Mouse (Mus musculus) midbrain, embryonic 16.5 days (tissue): ENCODE measurements at regions not wholly inside any gene's neighbourhood (a gene's known extent, or its start where the extent isn't known, plus 50 kb on each side); places are given as distances from the start of the nearest gene placed in this dataset.

ENCODE experiments used
- ATAC-seq: fragments of 200-750 bp; cut with Nextera tagmentation; 2 replicates; pipeline ENCODE4 v1.8.0; 2017; ENCODE audit warnings: moderate TSS enrichment
- H3K27ac ChIP-seq: fragments of 300-500 bp; sonication (generic); 2 replicates; pipeline ENCODE4 v1.5.1; 2014; ENCODE audit warnings: mild to moderate bottlenecking, low read length, mixed read lengths
- H3K27me3 ChIP-seq: fragments of 300-500 bp; sonication (generic); 2 replicates; pipeline ENCODE4 v1.6.1; 2014; ENCODE audit warnings: low read depth, low read length, mixed read lengths; ENCODE audit not compliant: control insufficient read depth, insufficient read depth
- H3K36me3 ChIP-seq: fragments of 300-500 bp; sonication (generic); 2 replicates; pipeline ENCODE4 v1.6.1; 2014; ENCODE audit warnings: mild to moderate bottlenecking, low read length, moderate library complexity, mixed read lengths; ENCODE audit not compliant: control insufficient read depth, insufficient read depth
- H3K4me1 ChIP-seq: fragments of 300-500 bp; sonication (generic); 2 replicates; pipeline ENCODE4 v1.6.1; 2014; ENCODE audit warnings: mild to moderate bottlenecking, low read length, mixed read lengths; ENCODE audit not compliant: control insufficient read depth, insufficient read depth
- H3K4me2 ChIP-seq: fragments of 300-500 bp; sonication (generic); 2 replicates; pipeline ENCODE4 v1.6.1; 2014; ENCODE audit warnings: mild to moderate bottlenecking, low read length, mixed read lengths
- H3K4me3 ChIP-seq: fragments of 300-500 bp; sonication (generic); 2 replicates; pipeline ENCODE4 v1.5.1; 2014; ENCODE audit warnings: low read depth, mild to moderate bottlenecking, low read length, moderate library complexity, mixed read lengths
- H3K9ac ChIP-seq: fragments of 300-500 bp; sonication (generic); 2 replicates; pipeline ENCODE4 v1.6.1; 2014; ENCODE audit warnings: low read depth, low read length, mixed read lengths
- H3K9me3 ChIP-seq: fragments of 300-500 bp; sonication (generic); replicated peaks from 2 replicates; pipeline ENCODE4 v1.6.1; 2014; ENCODE audit warnings: mild to moderate bottlenecking, low read length, mixed read lengths; ENCODE audit not compliant: control insufficient read depth, poor library complexity, severe bottlenecking
- WGBS: fragments of 180-500 bp; shearing (Covaris S2); extraction: QIAGEN DNeasy Blood & Tissue Kit; methylation state at CpG from one replicate; pipeline ENCODE4 v1.1.7; 2014; 5-methylcytosine and 5-hydroxymethylcytosine counted together

- Histone ChIP-seq H3K4me3 (no peak overlapping the region), H3K9me3 (no peaks in the 10 kb centered on the region), H3K9ac (no peak overlapping the region), H3K27me3 (no peaks in the 10 kb centered on the region; the same call in 1 of the 2 replicates), H3K4me2 (no peak overlapping the region), H3K27ac (no peak overlapping the region), H3K36me3 (no peaks in the 10 kb centered on the region), H3K4me1 (no peaks in the 10 kb centered on the region; the same call in 1 of the 2 replicates)
- WGBS: 95% methylated on average over 4 of the region's 4 CpGs
- ATAC-seq: no peak
Measured at GRCm38 (mm10) chr13:51960262-51960661, 113.8 kb downstream of the Gadd45g start.

DNA sequence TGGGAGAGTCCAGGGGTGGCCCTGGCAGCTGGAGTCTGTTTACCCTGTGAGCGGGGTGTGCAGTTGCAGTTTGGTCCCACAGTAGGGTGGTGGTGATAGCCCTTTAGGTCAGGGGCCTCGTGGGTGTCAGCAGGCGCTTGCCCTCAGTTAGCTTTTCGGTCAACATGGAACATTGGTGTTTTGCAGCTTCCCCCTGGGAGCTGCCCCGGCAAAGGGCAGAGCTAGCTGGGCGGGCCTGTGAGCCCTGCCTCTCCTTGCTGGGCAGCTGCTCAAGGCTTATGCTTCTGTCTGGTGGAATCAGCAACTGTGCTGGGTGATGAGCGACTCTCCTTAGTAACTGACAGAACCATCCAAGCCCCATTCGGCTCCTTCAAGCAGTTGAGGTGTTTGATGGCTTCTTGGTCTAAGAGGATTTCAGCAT is 115.7 kb downstream of the Gadd45g start:
- ATAC-seq: no peak
- no peak overlapping the region for H3K4me2 ChIP-seq
- H3K27me3 ChIP-seq: no peaks in the 10 kb centered on the region; the same call in 1 of the 2 replicates
- no peaks in the 10 kb centered on the region; the same call in 1 of the 2 replicates for H3K4me1 ChIP-seq
- H3K4me3 ChIP-seq: no peak overlapping the region
- no peaks in the 10 kb centered on the region for H3K36me3 ChIP-seq
- no peak overlapping the region for H3K27ac ChIP-seq
- no peak overlapping the region for H3K9ac ChIP-seq
- WGBS: 67% methylated on average over 8 of the region's 8 CpGs
- no peaks in the 10 kb centered on the region for H3K9me3 ChIP-seq

DNA sequence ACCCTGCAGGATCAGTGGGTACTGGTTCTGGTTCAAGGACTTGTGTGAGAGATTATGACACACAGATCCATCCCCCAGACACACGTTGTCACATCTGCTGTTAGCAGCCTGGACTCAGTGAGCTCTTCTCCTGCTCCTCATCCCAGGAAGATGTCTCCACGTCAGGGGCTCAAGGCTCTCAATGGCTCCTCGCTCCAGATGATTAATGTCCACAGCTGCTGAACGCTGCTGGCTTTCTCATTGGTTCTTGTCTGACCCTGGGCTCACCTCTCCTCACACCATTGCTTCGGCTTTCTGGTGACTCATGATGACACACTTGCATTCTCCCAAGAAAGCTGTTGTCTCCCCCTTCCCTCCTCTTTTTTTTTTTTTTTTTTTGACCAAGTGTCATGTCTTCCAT is 116.2 kb downstream of the Gadd45g start:
- Histone ChIP-seq H3K27me3 (no peaks in the 10 kb centered on the region; the same call in 1 of the 2 replicates), H3K36me3 (no peaks in the 10 kb centered on the region), H3K9me3 (no peaks in the 10 kb centered on the region), H3K4me3 (no peak overlapping the region), H3K4me1 (no peaks in the 10 kb centered on the region; the same call in 1 of the 2 replicates), H3K4me2 (no peak overlapping the region), H3K27ac (no peak overlapping the region), H3K9ac (no peak overlapping the region)
- ATAC-seq: no peak
- WGBS: 75% methylated on average over 5 of the region's 5 CpGs

DNA sequence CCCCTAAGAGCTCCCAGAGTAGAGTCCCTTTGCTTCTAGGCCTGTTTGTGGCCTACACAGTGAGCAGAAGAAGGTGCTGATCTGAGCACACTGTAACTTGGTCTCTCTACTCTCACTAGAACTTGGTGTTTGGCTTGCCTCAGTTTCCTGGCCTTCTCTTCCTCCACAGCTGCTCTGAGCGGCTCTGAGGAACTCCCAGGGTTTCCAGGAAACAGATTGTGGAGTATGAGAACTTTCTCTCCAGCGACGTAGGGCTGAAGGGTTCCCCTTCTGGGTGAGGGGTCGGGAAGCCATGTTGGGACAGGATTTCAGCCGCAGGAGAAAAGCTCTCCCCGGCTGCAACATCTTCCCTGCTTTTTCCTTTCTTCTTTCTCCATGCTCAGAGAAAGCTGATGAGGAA is 117.5 kb downstream of the Gadd45g start:
- H3K9ac ChIP-seq: no peak overlapping the region
- H3K4me3 ChIP-seq: no peak overlapping the region
- H3K27ac ChIP-seq: no peak overlapping the region
- no peaks in the 10 kb centered on the region for H3K9me3 ChIP-seq
- H3K27me3 ChIP-seq: no peaks in the 10 kb centered on the region; the same call in 1 of the 2 replicates
- no peak for ATAC-seq
- no peak overlapping the region for H3K4me2 ChIP-seq
- H3K36me3 ChIP-seq: no peaks in the 10 kb centered on the region
- no peaks in the 10 kb centered on the region; the same call in 1 of the 2 replicates for H3K4me1 ChIP-seq
- 72% methylated on average over 6 of the region's 6 CpGs for WGBS

- Histone ChIP-seq H3K4me2 (no peak overlapping the region), H3K27me3 (no peaks in the 10 kb centered on the region; the same call in 1 of the 2 replicates), H3K4me1 (no peaks in the 10 kb centered on the region; the same call in 1 of the 2 replicates), H3K4me3 (no peak overlapping the region), H3K36me3 (no peaks in the 10 kb centered on the region), H3K9me3 (no peaks in the 10 kb centered on the region), H3K27ac (peak overlapping the region; percentile 34; the same call in 1 of the 2 replicates), H3K9ac (no peak overlapping the region)
- WGBS: 31% methylated on average over 6 of the region's 6 CpGs
- no peak for ATAC-seq
Measured at GRCm38 (mm10) chr13:51964416-51964815, 117.9 kb downstream of the Gadd45g start.

DNA sequence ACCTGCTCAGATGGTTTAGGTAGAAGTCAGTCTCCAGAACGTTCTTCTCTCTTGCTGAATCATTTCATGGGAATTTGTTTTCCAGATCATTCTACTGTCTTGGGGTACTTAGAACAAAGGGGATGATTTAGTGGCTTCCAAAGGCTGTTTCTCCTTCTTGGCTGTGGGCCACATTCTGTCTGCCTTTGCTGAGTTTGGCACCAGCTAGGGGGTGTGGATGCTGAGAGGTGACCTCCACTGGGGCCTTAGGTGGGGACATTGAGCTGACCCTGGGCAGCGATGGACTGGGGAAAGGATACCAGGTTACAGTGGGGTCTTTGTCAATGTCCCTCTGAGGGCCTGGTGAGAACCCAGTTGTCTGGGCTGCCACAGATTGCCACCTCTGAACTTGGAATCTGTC is 118.4 kb downstream of the Gadd45g start:
- H3K9me3 ChIP-seq: no peaks in the 10 kb centered on the region
- no peak overlapping the region for H3K9ac ChIP-seq
- 61% methylated on average over 2 of the region's 2 CpGs for WGBS
- no peak overlapping the region for H3K4me3 ChIP-seq
- H3K4me1 ChIP-seq: no peaks in the 10 kb centered on the region; the same call in 1 of the 2 replicates
- no peaks in the 10 kb centered on the region for H3K36me3 ChIP-seq
- no peak for ATAC-seq
- H3K27me3 ChIP-seq: no peaks in the 10 kb centered on the region; the same call in 1 of the 2 replicates
- peak overlapping the region; percentile 34; the same call in 1 of the 2 replicates for H3K27ac ChIP-seq
- no peak overlapping the region for H3K4me2 ChIP-seq

GRCm38 (mm10) chr13:51968103-51968502 is 121.6 kb downstream of the Gadd45g start:
- H3K27me3 ChIP-seq: no peaks in the 10 kb centered on the region
- H3K4me1 ChIP-seq: no peaks in the 10 kb centered on the region; the same call in 1 of the 2 replicates
- H3K36me3 ChIP-seq: no peaks in the 10 kb centered on the region
- ATAC-seq: no peak
- H3K9ac ChIP-seq: no peak overlapping the region
- no peak overlapping the region for H3K4me2 ChIP-seq
- no peaks in the 10 kb centered on the region for H3K9me3 ChIP-seq
- H3K27ac ChIP-seq: no peak overlapping the region
- no peak overlapping the region for H3K4me3 ChIP-seq
- 86% methylated on average over 6 of the region's 6 CpGs for WGBS

GRCm38 (mm10) chr13:51968796-51969195 is 122.3 kb downstream of the Gadd45g start:
- Histone ChIP-seq H3K27ac (no peak overlapping the region), H3K4me2 (no peak overlapping the region), H3K4me1 (no peaks in the 10 kb centered on the region; the same call in 1 of the 2 replicates), H3K9ac (no peak overlapping the region), H3K4me3 (no peak overlapping the region), H3K27me3 (no peaks in the 10 kb centered on the region), H3K36me3 (no peaks in the 10 kb centered on the region), H3K9me3 (no peaks in the 10 kb centered on the region)
- no peak for ATAC-seq
- 87% methylated on average over 9 of the region's 9 CpGs for WGBS

GRCm38 (mm10) chr13:51970051-51970450 is 123.6 kb downstream of the Gadd45g start:
- H3K36me3 ChIP-seq: no peaks in the 10 kb centered on the region
- H3K4me2 ChIP-seq: no peak overlapping the region
- H3K9me3 ChIP-seq: no peaks in the 10 kb centered on the region
- no peak overlapping the region for H3K9ac ChIP-seq
- H3K4me1 ChIP-seq: no peaks in the 10 kb centered on the region
- no peak overlapping the region for H3K27ac ChIP-seq
- H3K4me3 ChIP-seq: no peak overlapping the region
- H3K27me3 ChIP-seq: no peaks in the 10 kb centered on the region
- no peak for ATAC-seq
- WGBS: 89% methylated on average over 11 of the region's 11 CpGs
